Mouse (Mus musculus): Measurements from ENCODE around the gene Uvrag. TPM values are rescaled to one million over a fixed set of nuclear protein-coding genes. Genes with fewer than 3 reads are reported as not detected.
A peak's percentile ranks its signal among the peaks of the same experiment; 100 is the strongest.

Gene Uvrag
- polyA plus RNA-seq, 1 experiment from 2014 or later = 15.6 TPM

DNA sequence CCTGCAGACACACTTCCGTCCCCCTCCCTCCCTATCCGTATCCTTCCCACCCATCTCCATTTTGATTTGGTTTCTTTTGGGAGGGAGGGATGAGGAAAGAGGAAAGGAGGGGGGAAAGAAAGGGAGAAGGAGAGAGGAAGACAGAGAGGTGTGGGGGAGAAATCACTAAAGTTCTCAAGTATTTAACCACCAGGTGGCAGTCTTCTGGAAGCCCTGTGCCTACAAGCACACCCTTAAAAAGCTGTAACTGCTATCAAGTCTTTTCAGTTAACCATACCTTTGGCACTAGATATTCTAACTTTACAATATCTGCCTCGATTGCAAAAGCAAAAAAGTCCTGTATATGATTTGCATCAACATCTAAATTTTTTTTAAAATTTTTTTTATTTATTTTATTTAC is 33.4 kb downstream of the Uvrag start:
- Histone ChIP-seq H3K4me3 (replicated peaks) (no peak overlapping the region), H3K27me3 (replicated peaks) (no peaks in the 10 kb centered on the region), H3K36me3 (no peaks in the 10 kb centered on the region), H3K27ac (replicated peaks) (no peak overlapping the region), H3K4me1 (peaks cover 8% of the 10 kb centered on the region), H3K9ac (replicated peaks) (no peak overlapping the region), H3K9me3 (replicated peaks) (no peaks in the 10 kb centered on the region), H3K4me2 (no peak overlapping the region)
- peak; percentile 52; the same call in 1 of the 2 replicates for ATAC-seq (ENCODE audit: low FRiP score)
- 54% methylated on average over 3 of the region's 3 CpGs for WGBS

DNA sequence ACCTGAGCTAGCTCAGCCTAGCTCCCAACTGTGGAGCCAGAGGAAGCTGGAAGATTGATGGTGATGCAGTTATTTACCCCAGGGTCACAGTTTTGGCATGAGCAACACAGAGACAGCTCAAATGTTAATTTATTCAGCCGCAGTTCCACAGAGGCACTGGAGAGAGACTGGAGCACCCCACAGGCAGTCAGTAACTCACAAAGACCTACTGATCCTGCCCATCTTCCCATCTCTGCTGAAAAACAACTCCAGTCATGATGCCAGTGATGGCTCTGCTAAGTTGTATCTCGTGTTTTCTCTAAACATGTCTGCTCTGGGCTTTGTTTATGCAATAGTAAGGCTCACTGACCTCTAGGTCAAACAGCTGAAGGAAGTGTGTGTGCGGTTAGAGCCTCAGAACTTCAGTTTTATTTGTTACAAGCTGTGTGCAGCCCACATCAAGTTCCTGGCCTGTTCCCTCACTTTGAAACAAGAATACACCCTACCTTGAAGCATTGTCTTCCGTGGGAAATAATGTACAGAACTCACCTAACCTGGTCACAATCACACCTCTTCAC is 34.1 kb downstream of the Uvrag start:
- Histone ChIP-seq H3K36me3 (no peaks in the 10 kb centered on the region), H3K27ac (replicated peaks) (0 out of 2 replicates have a peak overlapping the region, but pooled peaks have one; percentile 48), H3K4me3 (replicated peaks) (no peak overlapping the region), H3K27me3 (replicated peaks) (no peaks in the 10 kb centered on the region), H3K4me1 (peaks cover 15% of the 10 kb centered on the region), H3K9me3 (replicated peaks) (no peaks in the 10 kb centered on the region), H3K4me2 (no peak overlapping the region), H3K9ac (replicated peaks) (no peak overlapping the region)
- WGBS = 56% methylated on average over 4 of the region's 4 CpGs
- no peak; the same call in 1 of the 2 replicates for ATAC-seq (ENCODE audit: low FRiP score)

DNA sequence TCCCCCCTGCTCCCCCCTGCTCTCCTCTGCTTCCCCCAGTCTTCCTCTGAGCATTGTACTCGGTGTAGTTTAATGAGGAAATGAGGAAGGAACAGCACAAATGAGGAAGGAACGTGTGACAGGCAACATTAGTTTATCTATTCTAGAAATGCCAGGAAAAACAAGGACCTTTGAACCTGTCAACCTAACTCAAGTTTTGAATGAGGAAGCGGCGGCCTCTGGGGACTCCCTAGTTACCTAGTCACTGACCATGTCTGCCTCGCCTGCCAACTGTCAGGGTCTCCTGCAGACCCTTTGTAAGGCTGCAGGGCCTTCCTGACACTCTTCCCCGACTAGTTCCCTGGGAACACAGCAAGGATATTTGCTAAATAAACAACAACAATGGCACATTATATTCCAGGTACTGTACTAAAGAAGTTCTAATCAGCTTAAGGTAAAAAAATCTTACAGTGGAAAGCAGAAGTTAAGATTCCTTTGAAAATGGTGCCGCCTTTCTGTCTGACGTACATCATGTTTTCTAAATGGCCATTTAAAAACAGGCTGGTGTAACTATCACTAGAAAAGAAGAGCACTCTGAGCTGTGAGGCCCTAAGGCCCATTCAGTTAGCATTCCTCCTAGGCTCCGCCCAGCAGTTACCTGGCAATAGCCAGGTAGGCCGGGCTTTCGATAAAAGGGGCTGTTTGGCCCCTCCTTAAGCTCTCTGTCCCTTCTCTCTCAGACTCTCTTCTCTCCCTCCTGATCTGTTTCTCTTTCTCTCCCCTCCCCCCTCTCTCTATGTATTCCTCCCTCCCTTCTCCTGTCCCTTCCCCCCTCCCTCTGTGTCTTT is 39.0 kb downstream of the Uvrag start:
- ATAC-seq (ENCODE audit: low FRiP score) = peak; percentile 54; the same call in 1 of the 2 replicates
- peaks cover 28% of the 10 kb centered on the region for H3K4me1 ChIP-seq
- H3K27me3 ChIP-seq (replicated peaks) = no peaks in the 10 kb centered on the region
- peak overlapping the region; percentile 37; the same call in 1 of the 2 replicates for H3K27ac ChIP-seq (replicated peaks)
- H3K4me3 ChIP-seq (replicated peaks) = no peak overlapping the region
- H3K36me3 ChIP-seq = peaks cover 8% of the 10 kb centered on the region; the same call in 1 of the 2 replicates
- no peak overlapping the region for H3K9ac ChIP-seq (replicated peaks)
- H3K4me2 ChIP-seq = no peak overlapping the region
- WGBS = 23% methylated on average over 11 of the region's 11 CpGs
- H3K9me3 ChIP-seq (replicated peaks) = no peaks in the 10 kb centered on the region

DNA sequence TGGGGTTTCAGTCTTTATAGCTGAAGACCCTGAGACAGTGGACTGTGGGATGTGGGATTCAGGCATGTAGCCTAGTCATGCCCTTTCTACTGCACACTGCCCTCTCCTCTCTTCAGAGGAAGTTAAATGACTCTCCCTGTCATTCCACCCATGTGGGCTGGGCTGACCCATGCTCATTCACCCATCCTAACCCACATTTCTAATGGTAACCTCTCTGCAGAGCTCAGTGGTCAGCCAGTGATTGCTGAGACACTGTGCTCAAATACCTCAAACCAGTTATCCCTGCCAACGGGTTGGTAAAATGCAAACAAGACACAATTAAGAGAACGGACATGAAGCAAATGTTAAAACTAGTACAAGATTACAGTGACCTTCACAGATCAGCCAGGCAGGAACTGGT is 39.9 kb downstream of the Uvrag start:
- Histone ChIP-seq H3K36me3 (peaks cover 8% of the 10 kb centered on the region; the same call in 1 of the 2 replicates), H3K9ac (replicated peaks) (no peak overlapping the region), H3K27me3 (replicated peaks) (no peaks in the 10 kb centered on the region), H3K27ac (replicated peaks) (no peak overlapping the region), H3K9me3 (replicated peaks) (no peaks in the 10 kb centered on the region), H3K4me1 (peaks cover 22% of the 10 kb centered on the region), H3K4me3 (replicated peaks) (no peak overlapping the region), H3K4me2 (no peak overlapping the region)
- no peak for ATAC-seq (ENCODE audit: low FRiP score)
- 34% methylated on average over 2 of the region's 2 CpGs for WGBS

DNA sequence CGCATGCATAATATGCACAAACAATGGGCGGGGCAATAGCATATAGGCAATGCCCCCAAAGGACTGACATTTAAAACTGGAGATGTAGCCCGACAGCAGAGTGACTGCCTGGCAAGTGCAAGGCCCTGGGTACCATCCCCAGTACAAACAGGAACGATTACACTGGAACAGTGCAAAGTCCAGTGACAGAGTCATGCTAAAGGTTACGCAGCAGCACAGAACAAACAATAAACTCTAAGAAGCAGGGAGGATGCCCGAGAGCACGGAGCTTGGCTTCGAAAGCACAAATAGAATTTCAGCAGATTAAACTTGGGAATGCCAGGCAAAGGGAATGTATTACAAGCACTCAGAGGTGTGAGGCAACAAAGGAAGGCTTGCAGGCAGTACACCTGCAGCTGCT is 40.4 kb downstream of the Uvrag start:
- Histone ChIP-seq H3K27me3 (replicated peaks) (no peaks in the 10 kb centered on the region), H3K4me2 (no peak overlapping the region), H3K9me3 (replicated peaks) (no peaks in the 10 kb centered on the region), H3K4me1 (peaks cover 22% of the 10 kb centered on the region), H3K4me3 (replicated peaks) (no peak overlapping the region), H3K27ac (replicated peaks) (no peak overlapping the region), H3K9ac (replicated peaks) (no peak overlapping the region), H3K36me3 (peaks cover 8% of the 10 kb centered on the region; the same call in 1 of the 2 replicates)
- ATAC-seq (ENCODE audit: low FRiP score) = no peak
- 72% methylated on average over 8 of the region's 8 CpGs for WGBS

DNA sequence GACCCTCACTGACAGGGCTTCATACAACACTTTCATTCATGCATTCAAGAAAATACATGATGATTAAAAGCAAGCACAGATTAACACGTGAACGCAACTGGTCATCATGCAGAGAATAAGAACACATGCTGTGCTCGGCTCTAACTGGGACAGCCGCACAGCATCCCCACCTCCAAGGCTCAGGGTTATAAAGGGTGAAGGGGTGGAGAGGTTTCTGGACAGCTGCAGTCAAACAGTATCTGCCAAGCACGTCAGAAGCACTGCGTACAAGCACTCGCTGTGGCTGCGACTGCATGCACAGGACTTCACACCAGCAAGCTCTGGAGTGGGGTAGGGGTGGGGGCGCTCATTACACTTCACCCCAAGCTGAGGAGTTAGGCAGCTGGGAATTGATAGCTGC is 40.9 kb downstream of the Uvrag start:
- no peaks in the 10 kb centered on the region for H3K9me3 ChIP-seq (replicated peaks)
- no peak for ATAC-seq (ENCODE audit: low FRiP score)
- peaks cover 8% of the 10 kb centered on the region; the same call in 1 of the 2 replicates for H3K36me3 ChIP-seq
- WGBS = 59% methylated on average over 9 of the region's 9 CpGs
- H3K4me3 ChIP-seq (replicated peaks) = no peak overlapping the region
- no peak overlapping the region for H3K27ac ChIP-seq (replicated peaks)
- no peak overlapping the region for H3K9ac ChIP-seq (replicated peaks)
- no peak overlapping the region for H3K4me2 ChIP-seq
- H3K27me3 ChIP-seq (replicated peaks) = no peaks in the 10 kb centered on the region
- H3K4me1 ChIP-seq = peaks cover 22% of the 10 kb centered on the region

DNA sequence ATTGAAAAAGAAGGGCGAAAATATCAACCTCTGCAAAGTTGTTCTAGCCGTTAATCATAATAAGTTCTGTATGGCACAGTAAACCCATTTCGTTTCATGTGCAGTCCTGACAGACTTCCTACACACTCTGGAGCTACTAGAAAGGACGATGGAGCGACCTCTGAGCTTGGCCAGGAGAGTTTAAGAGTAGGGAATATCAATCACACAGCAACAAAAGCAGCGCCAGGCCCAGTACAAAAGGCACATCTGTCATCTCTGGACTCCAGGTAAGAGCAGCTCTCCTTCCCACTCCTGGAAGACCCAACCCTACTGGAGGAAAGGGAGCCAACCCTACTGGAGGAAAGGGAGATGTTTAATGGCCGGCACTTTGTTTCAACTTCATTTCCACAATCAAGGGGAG is 43.2 kb downstream of the Uvrag start:
- H3K9ac ChIP-seq (replicated peaks) = no peak overlapping the region
- no peak for ATAC-seq (ENCODE audit: low FRiP score)
- 82% methylated on average over 7 of the region's 7 CpGs for WGBS

DNA sequence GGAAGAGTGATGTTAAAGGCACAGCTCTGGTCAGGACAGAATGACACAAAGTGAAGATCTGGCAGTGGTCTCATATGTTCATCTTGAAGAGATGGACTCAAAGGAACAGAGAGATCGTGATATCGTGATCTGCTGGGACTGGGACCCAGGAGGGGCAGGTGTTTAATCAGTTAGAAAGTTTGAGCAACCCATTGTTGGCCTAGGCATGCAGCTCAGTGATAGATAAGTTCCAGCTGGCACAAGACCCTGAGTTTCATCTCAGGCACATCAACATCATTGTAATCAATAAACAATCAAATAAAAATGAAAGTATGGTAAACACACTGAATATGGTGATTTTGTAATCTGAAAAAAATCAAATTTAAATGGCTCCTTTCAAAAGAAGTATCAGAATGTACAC is 43.8 kb downstream of the Uvrag start:
- H3K4me1 ChIP-seq = peaks cover 18% of the 10 kb centered on the region
- H3K9me3 ChIP-seq (replicated peaks) = no peaks in the 10 kb centered on the region
- H3K4me2 ChIP-seq = no peak overlapping the region
- no peak overlapping the region for H3K4me3 ChIP-seq (replicated peaks)
- ATAC-seq (ENCODE audit: low FRiP score) = no peak
- H3K27ac ChIP-seq (replicated peaks) = no peak overlapping the region
- H3K9ac ChIP-seq (replicated peaks) = no peak overlapping the region
- WGBS = 95% methylated on average over 2 of the region's 2 CpGs
- peaks cover 8% of the 10 kb centered on the region; the same call in 1 of the 2 replicates for H3K36me3 ChIP-seq
- H3K27me3 ChIP-seq (replicated peaks) = no peaks in the 10 kb centered on the region

More for the DNA sequence above, 43.2 kb downstream of the Uvrag start:
- Histone ChIP-seq H3K4me1 (peaks cover 22% of the 10 kb centered on the region), H3K36me3 (peaks cover 8% of the 10 kb centered on the region; the same call in 1 of the 2 replicates), H3K4me2 (no peak overlapping the region), H3K27ac (replicated peaks) (no peak overlapping the region), H3K9me3 (replicated peaks) (no peaks in the 10 kb centered on the region), H3K4me3 (replicated peaks) (no peak overlapping the region), H3K27me3 (replicated peaks) (no peaks in the 10 kb centered on the region)

DNA sequence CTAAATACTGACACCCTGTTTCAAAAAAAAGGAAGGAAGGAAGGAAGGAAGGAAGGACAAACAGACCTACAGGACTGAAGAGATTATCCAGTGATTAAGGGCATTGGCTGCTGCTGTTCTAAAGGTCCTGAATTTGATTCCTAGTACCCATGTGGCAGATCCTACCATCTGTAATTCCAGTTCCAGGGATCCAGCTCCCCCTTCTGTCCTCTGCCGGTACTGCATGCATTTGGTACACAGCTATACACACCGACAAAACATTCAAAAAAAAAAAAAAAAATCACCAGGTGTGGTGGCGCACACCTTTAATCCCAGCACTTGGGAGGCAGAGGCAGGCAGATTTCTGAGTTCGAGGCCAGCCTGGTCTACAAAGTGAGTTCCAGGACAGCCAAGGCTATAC is 45.8 kb downstream of the Uvrag start:
- peaks cover 2% of the 10 kb centered on the region; the same call in 1 of the 2 replicates for H3K4me1 ChIP-seq
- no peaks in the 10 kb centered on the region for H3K27me3 ChIP-seq (replicated peaks)
- no peak overlapping the region for H3K4me3 ChIP-seq (replicated peaks)
- no peak overlapping the region for H3K4me2 ChIP-seq
- ATAC-seq (ENCODE audit: low FRiP score) = no peak
- H3K9ac ChIP-seq (replicated peaks) = no peak overlapping the region
- H3K27ac ChIP-seq (replicated peaks) = no peak overlapping the region
- peaks cover 8% of the 10 kb centered on the region; the same call in 1 of the 2 replicates for H3K36me3 ChIP-seq
- 72% methylated on average over 4 of the region's 4 CpGs for WGBS
- H3K9me3 ChIP-seq (replicated peaks) = no peaks in the 10 kb centered on the region

DNA sequence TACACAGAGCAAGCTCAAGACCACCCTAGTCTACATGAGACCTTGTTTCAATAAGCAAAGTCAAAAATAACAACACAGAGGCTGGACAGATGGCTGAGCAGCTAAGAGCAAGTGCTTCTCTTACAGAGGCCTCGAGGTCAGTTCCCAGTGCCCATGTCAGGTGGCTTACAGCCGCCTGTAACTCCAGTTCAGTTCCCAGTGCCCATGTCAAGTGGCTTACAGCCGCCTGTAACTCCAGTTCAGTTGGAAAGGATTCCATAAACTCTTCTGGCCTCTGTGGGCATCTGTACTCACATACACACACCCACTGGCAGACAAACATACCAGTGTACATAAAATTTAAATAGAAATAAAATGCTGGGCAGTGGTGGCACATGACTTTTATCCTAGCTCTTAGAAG is 46.6 kb downstream of the Uvrag start:
- WGBS = 89% methylated on average over 3 of the region's 3 CpGs

DNA sequence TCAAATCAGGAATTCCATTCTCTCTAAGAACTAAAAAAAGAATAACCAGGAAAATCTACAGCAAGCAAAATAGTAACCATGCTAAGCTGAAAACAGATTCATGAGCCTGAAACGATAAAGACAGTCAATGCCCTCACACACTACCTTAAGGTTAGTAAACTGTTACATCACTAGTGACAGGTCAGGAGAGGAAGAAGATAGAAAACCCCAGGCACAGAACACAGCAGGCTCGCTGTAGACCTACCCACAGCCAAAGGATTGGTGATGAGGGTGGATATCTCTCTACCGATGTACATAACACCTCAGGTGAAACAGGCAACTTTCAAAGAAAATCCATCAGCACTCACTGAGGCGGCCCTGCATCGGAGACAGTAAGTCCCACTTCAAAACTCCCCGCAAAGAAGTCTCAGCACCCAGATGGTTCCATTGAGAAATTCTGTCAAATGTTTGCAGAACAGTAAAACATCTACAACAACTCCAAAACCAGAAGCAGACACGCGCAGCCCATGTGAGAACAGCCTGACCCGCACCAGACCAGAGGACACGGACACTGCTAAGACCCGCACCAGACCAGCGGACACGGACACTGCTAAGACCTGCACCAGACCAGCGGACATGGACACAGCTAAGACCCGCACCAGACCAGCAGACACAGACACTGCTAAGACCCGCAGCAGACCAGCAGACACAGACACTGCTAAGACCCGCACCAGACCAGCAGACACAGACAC is 48.9 kb downstream of the Uvrag start:
- H3K27ac ChIP-seq (replicated peaks) = no peak overlapping the region
- no peak overlapping the region for H3K4me3 ChIP-seq (replicated peaks)
- no peaks in the 10 kb centered on the region for H3K36me3 ChIP-seq
- H3K9ac ChIP-seq (replicated peaks) = no peak overlapping the region
- H3K27me3 ChIP-seq (replicated peaks) = no peaks in the 10 kb centered on the region
- H3K9me3 ChIP-seq (replicated peaks) = no peaks in the 10 kb centered on the region
- no peak for ATAC-seq (ENCODE audit: low FRiP score)
- H3K4me2 ChIP-seq = no peak overlapping the region
- no peaks in the 10 kb centered on the region for H3K4me1 ChIP-seq
- WGBS = 83% methylated on average over 17 of the region's 17 CpGs

More for the DNA sequence above, 46.6 kb downstream of the Uvrag start:
- no peak overlapping the region for H3K4me3 ChIP-seq (replicated peaks)
- no peaks in the 10 kb centered on the region for H3K9me3 ChIP-seq (replicated peaks)
- no peak for ATAC-seq (ENCODE audit: low FRiP score)
- no peak overlapping the region for H3K27ac ChIP-seq (replicated peaks)
- H3K27me3 ChIP-seq (replicated peaks) = no peaks in the 10 kb centered on the region
- peaks cover 8% of the 10 kb centered on the region; the same call in 1 of the 2 replicates for H3K36me3 ChIP-seq
- H3K4me2 ChIP-seq = no peak overlapping the region
- H3K9ac ChIP-seq (replicated peaks) = no peak overlapping the region
- H3K4me1 ChIP-seq = no peaks in the 10 kb centered on the region

Measured in neural tube, embryonic 15.5 days (tissue).